Mouse (Mus musculus) adrenal gland, postnatal 25 days (tissue): ENCODE measurements around the gene Zfyve27. TPM values are rescaled to one million over a fixed set of nuclear protein-coding genes. Genes with fewer than 3 reads are reported as not detected.

Source experiments
- DNase-seq: peaks from one replicate; pipeline ENCODE4 v3.0.0; 2021; ENCODE audit warnings: mixed read lengths
- total RNA-seq: library from RNA; stranded (reverse); gene quantifications from 2 replicates; pipeline ENCODE4 v1.2.3, GENCODE M21; 2021

The Zfyve27 gene
- total RNA-seq, 1 experiment from 2014 or later, result 73.5 TPM

GRCm38 (mm10) chr19:42142757-42143156, 21.0 kb upstream of the Zfyve27 start:
- DNase-seq, result no peak

- DNase-seq, result no peak
Observed at GRCm38 (mm10) chr19:42144067-42144466, 19.7 kb upstream of the Zfyve27 start.

- peak; percentile 87 for DNase-seq
Observed at GRCm38 (mm10) chr19:42144541-42145167, 19.1 kb upstream of the Zfyve27 start.

GRCm38 (mm10) chr19:42145210-42145609, 18.5 kb upstream of the Zfyve27 start:
- no peak for DNase-seq

- DNase-seq, result no peak
Observed at GRCm38 (mm10) chr19:42145731-42146130, 18.0 kb upstream of the Zfyve27 start.

- no peak for DNase-seq
Observed at GRCm38 (mm10) chr19:42146276-42147010, 17.3 kb upstream of the Zfyve27 start.

- DNase-seq, result peak; percentile 80
Observed at GRCm38 (mm10) chr19:42147170-42147768, 16.5 kb upstream of the Zfyve27 start, which contains the start of gene Marveld1. Gene Marveld1 (plus strand): TSS chr19:42147400.

GRCm38 (mm10) chr19:42147769-42148568, 15.8 kb upstream of the Zfyve27 start:
- DNase-seq, result peak; percentile 72

- no peak for DNase-seq
Observed at GRCm38 (mm10) chr19:42148569-42148860, 15.2 kb upstream of the Zfyve27 start.

GRCm38 (mm10) chr19:42151990-42152389, 11.8 kb upstream of the Zfyve27 start:
- DNase-seq, result peak; percentile 82

GRCm38 (mm10) chr19:42157493-42158237, 6.1 kb upstream of the Zfyve27 start:
- no peak for DNase-seq

GRCm38 (mm10) chr19:42158246-42159017, 5.3 kb upstream of the Zfyve27 start:
- no peak for DNase-seq

GRCm38 (mm10) chr19:42164188-42164587, 437 bp downstream of the Zfyve27 start:
- DNase-seq, result no peak

GRCm38 (mm10) chr19:42166130-42166529, 2.4 kb downstream of the Zfyve27 start:
- peak; percentile 94 for DNase-seq

GRCm38 (mm10) chr19:42166766-42167165, 3.0 kb downstream of the Zfyve27 start:
- no peak for DNase-seq

GRCm38 (mm10) chr19:42167489-42167888, 3.7 kb downstream of the Zfyve27 start:
- DNase-seq, result no peak

GRCm38 (mm10) chr19:42169322-42169975, 5.7 kb downstream of the Zfyve27 start:
- DNase-seq, result no peak

GRCm38 (mm10) chr19:42170025-42170969, 6.5 kb downstream of the Zfyve27 start:
- DNase-seq, result peak; percentile 94

- DNase-seq, result no peak
Observed at GRCm38 (mm10) chr19:42176841-42177240, 13.1 kb downstream of the Zfyve27 start.
